Mouse (Mus musculus) cerebellum, adult 8-10 months (tissue): Measurements from ENCODE around the gene Kif2c.

Source experiments
- DNase-seq: peaks from one replicate; pipeline ENCODE4 v3.0.0; 2022

Gene Kif2c

GRCm38 (mm10) chr4:117181863-117182758 is at the start of gene Kif2c:
Gene Kif2c, minus strand, starts transcription at chr4:117182639.
- peak; percentile 86 for DNase-seq

GRCm38 (mm10) chr4:117231208-117231607 is 48.8 kb upstream of the Kif2c start:
- DNase-seq = no peak

GRCm38 (mm10) chr4:117230331-117230730 is 47.9 kb upstream of the Kif2c start:
- no peak for DNase-seq

- DNase-seq = no peak
Observed at GRCm38 (mm10) chr4:117229590-117229989, 47.2 kb upstream of the Kif2c start.

- DNase-seq = no peak
Observed at GRCm38 (mm10) chr4:117225250-117225649, 42.8 kb upstream of the Kif2c start.

- no peak for DNase-seq
Observed at GRCm38 (mm10) chr4:117224122-117224521, 41.7 kb upstream of the Kif2c start.

GRCm38 (mm10) chr4:117223001-117223400 is 40.6 kb upstream of the Kif2c start:
- DNase-seq = no peak

GRCm38 (mm10) chr4:117221836-117222235 is 39.4 kb upstream of the Kif2c start:
- DNase-seq = no peak

- DNase-seq = no peak
Observed at GRCm38 (mm10) chr4:117220741-117221515, 38.5 kb upstream of the Kif2c start.

- peak; percentile 22 for DNase-seq
Observed at GRCm38 (mm10) chr4:117218517-117219219, 36.2 kb upstream of the Kif2c start.

- DNase-seq = no peak
Observed at GRCm38 (mm10) chr4:117217029-117217428, 34.6 kb upstream of the Kif2c start.

GRCm38 (mm10) chr4:117214250-117214649 is 31.8 kb upstream of the Kif2c start:
- DNase-seq = no peak

- peak; percentile 56 for DNase-seq
Observed at GRCm38 (mm10) chr4:117210147-117211074, 28.0 kb upstream of the Kif2c start.

- DNase-seq = no peak
Observed at GRCm38 (mm10) chr4:117209592-117209991, 27.2 kb upstream of the Kif2c start.

GRCm38 (mm10) chr4:117202992-117203354 is 20.5 kb upstream of the Kif2c start:
- no peak for DNase-seq

- DNase-seq = peak; percentile 32
Observed at GRCm38 (mm10) chr4:117202046-117202991, 19.9 kb upstream of the Kif2c start.

GRCm38 (mm10) chr4:117191804-117192203 is 9.4 kb upstream of the Kif2c start:
- no peak for DNase-seq

GRCm38 (mm10) chr4:117190660-117191059 is 8.2 kb upstream of the Kif2c start:
- no peak for DNase-seq

- no peak for DNase-seq
Observed at GRCm38 (mm10) chr4:117189856-117190543, 7.6 kb upstream of the Kif2c start.

- peak; percentile 76 for DNase-seq
Observed at GRCm38 (mm10) chr4:117189382-117189855, 7.0 kb upstream of the Kif2c start.
